In the genomic region with DNA sequence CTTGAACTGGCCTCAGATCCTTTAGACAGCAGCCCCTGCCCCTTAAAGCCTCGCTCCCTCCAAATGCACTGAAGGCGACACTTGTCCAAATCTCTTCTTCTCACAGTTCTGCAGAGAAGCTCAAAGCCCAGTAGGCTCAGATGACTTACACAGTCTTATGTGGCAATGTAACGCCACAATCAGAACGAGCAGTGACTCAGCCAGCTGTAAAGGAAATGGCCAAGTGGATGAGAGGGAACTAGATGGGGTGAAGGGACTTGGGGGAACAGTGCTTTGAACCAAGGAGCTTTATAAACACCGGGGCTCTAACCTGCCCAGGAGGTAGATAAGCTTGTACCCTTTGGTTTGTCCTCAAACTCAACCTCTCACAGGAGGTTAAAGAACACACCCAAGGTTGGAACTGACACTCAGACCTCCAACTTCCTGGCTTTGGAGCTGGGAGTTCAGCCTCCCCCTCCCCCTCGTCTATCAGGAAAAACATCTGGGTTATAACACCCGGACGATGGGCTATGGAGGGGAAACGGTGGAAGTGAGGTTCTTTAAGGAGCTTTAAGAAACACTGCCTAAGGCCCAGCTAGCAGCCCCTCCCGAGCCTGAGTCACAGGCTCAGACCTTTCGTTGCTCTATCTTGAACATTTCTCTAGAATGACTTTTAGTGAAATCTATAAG, we compare ENCODE assay signal across 13 mouse cellular contexts. TPM values are rescaled to one million over a fixed set of nuclear protein-coding genes. Genes with fewer than 3 reads are reported as not detected.
DNase-seq lines count a peak whose midpoint lies in the region; ATAC-seq lines count a peak whose summit lies in the region.
"Had no signal": no experiment of that assay in that cellular context is flagged by ENCODE, and none has a peak within 500 bp of the region (broad histone marks: within the 10 kb centered on the region; RNA-seq: fewer than 3 reads in every experiment).

No protein-coding gene starts in this region.

- H3K36me3 ChIP-seq in heart, embryonic 15.5 days: peaks cover 39% of the 10 kb centered on the region
- H3K36me3 ChIP-seq in heart, embryonic 10.5 days: peaks cover 45% of the 10 kb centered on the region
- H3K36me3 ChIP-seq in heart, embryonic 16.5 days (ENCODE audit: control insufficient read depth, insufficient read depth): peaks cover 33% of the 10 kb centered on the region
- peaks cover 35% of the 10 kb centered on the region; the same call in 1 of the 2 replicates for H3K36me3 ChIP-seq in macrophage (ENCODE audit: inconsistent target)

- peak overlapping the region; percentile 6; the same call in 1 of the 2 replicates for H3K27ac ChIP-seq in heart, embryonic 15.5 days
- H3K27ac ChIP-seq in heart, embryonic 10.5 days: no peak overlapping the region
- peak overlapping the region; percentile 60 for H3K27ac ChIP-seq in heart, embryonic 16.5 days (ENCODE audit: low read length)
- H3K27ac ChIP-seq in macrophage: peak overlapping the region; percentile 42
- H3K27ac ChIP-seq: forebrain, embryonic 15.5 days; liver, embryonic 15.5 days had no signal

- H3K9ac ChIP-seq in heart, embryonic 15.5 days: no peak overlapping the region
- H3K9ac ChIP-seq in heart, embryonic 16.5 days (ENCODE audit: low read length): no peak overlapping the region
- H3K9ac ChIP-seq: forebrain, embryonic 15.5 days; liver, embryonic 15.5 days had no signal

- DNase-seq in heart, embryonic 10.5 days (ENCODE audit: low spot score): no peak
- DNase-seq in adipocyte (ENCODE audit: low spot score): peak; percentile 49
- no peak for DNase-seq in yolk sac, embryonic 10.5 days (ENCODE audit: low spot score)
- no peak for DNase-seq in left cerebral cortex, postnatal 14 days (ENCODE audit: low spot score in 2 of 2)
- DNase-seq: cerebellum, adult 9-11 months; spleen, adult 18-20 months had no signal

- intact Hi-C loops in left cerebral cortex, postnatal 14 days (cut with DNase I): no loop called here

- no peaks in the 10 kb centered on the region for H3K27me3 ChIP-seq in heart, embryonic 15.5 days
- H3K27me3 ChIP-seq in heart, embryonic 10.5 days (ENCODE audit: insufficient read depth, poor library complexity, severe bottlenecking): no peaks in the 10 kb centered on the region
- no peaks in the 10 kb centered on the region for H3K27me3 ChIP-seq in heart, embryonic 16.5 days (ENCODE audit: control insufficient read depth, insufficient read depth, low read length)
- H3K27me3 ChIP-seq: CH12.LX; forebrain, embryonic 15.5 days; liver, embryonic 15.5 days had no signal

- H3K79me2 ChIP-seq in macrophage (ENCODE audit: inconsistent target): peaks cover 8% of the 10 kb centered on the region; the same call in 1 of the 2 replicates

- peaks cover 16% of the 10 kb centered on the region for H3K4me1 ChIP-seq in heart, embryonic 15.5 days (replicated peaks)
- H3K4me1 ChIP-seq in heart, embryonic 10.5 days: peaks cover 20% of the 10 kb centered on the region
- peaks cover 18% of the 10 kb centered on the region for H3K4me1 ChIP-seq in heart, embryonic 16.5 days (ENCODE audit: control insufficient read depth, insufficient read depth, low read length)
- H3K4me1 ChIP-seq: forebrain, embryonic 15.5 days had no signal

- ATAC-seq in heart, embryonic 15.5 days (replicated peaks; ENCODE audit: insufficient number of reproducible peaks, insufficient read depth, low FRiP score, low read depth): no peak; the same call in 1 of the 2 replicates
- ATAC-seq in heart, embryonic 16.5 days (replicated peaks; ENCODE audit: extremely low read depth, insufficient read depth, low FRiP score): no peak
- ATAC-seq: forebrain, embryonic 15.5 days had no signal

- no peak overlapping the region for H3K4me2 ChIP-seq in heart, embryonic 15.5 days
- H3K4me2 ChIP-seq in heart, embryonic 16.5 days (ENCODE audit: low read depth, low read length): no peak overlapping the region
- H3K4me2 ChIP-seq: forebrain, embryonic 15.5 days; liver, embryonic 15.5 days had no signal

- no peaks in the 10 kb centered on the region for H3K9me3 ChIP-seq in heart, embryonic 15.5 days (replicated peaks)
- no peaks in the 10 kb centered on the region for H3K9me3 ChIP-seq in heart, embryonic 10.5 days
- H3K9me3 ChIP-seq in heart, embryonic 16.5 days (replicated peaks; ENCODE audit: control insufficient read depth, low read length): no peaks in the 10 kb centered on the region; the same call in 1 of the 2 replicates
- H3K9me3 ChIP-seq: forebrain, embryonic 15.5 days; liver, embryonic 15.5 days had no signal

- 60% methylated on average over 11 of the region's 11 CpGs for WGBS in heart, embryonic 15.5 days
- WGBS in heart, embryonic 10.5 days: 64% methylated on average over 11 of the region's 11 CpGs
- WGBS in heart, embryonic 16.5 days: 60% methylated on average over 11 of the region's 11 CpGs
- WGBS in macrophage (ENCODE audit: missing documents): 9% methylated on average over 11 of the region's 11 CpGs

- H3K4me3 ChIP-seq in heart, embryonic 15.5 days: no peak overlapping the region
- H3K4me3 ChIP-seq in heart, embryonic 10.5 days: no peak overlapping the region
- H3K4me3 ChIP-seq in heart, embryonic 16.5 days (ENCODE audit: low read length): no peak overlapping the region
- no peak overlapping the region for H3K4me3 ChIP-seq in macrophage (ENCODE audit: inconsistent target)
- H3K4me3 ChIP-seq: forebrain, embryonic 15.5 days; liver, embryonic 15.5 days had no signal

RNA-seq across cellular contexts. Expression of a gene that starts 13.7 kb away (rescaled TPM):
- 411 and 477 TPM in 2 replicates for polyA plus RNA-seq in heart, embryonic 15.5 days (2015; fragmentation: Nextera tagmentation; extraction: Ambion mirVana)
- 329 and 373 TPM in 2 replicates for polyA plus RNA-seq in heart, embryonic 10.5 days (2016; fragmentation: Nextera tagmentation; extraction: Ambion mirVana)
- polyA plus RNA-seq in heart, embryonic 16.5 days (2015; fragmentation: Nextera tagmentation; extraction: Ambion mirVana): 553 and 578 TPM in 2 replicates
- total RNA-seq in macrophage (2018; cell fraction: chromatin; rRNA removed): 10 to 100 TPM in 2 of 26 experiments, 1 to 10 TPM in 21, not detected in 3; 1.1 to 15.7 (median 4.5) TPM
- 100 to 1,000 TPM in 6 of 26 experiments, 10 to 100 TPM in 20; 69.9 to 115 (median 90.7) TPM for total RNA-seq in macrophage (2018; cell fraction: cytosol; rRNA removed)
- total RNA-seq in macrophage (2018; cell fraction: nucleus; rRNA removed): 10 to 100 TPM in 20 of 26 experiments, 1 to 10 TPM in 6; 6.3 to 36.3 (median 16.9) TPM
- 83.2 to 127 TPM (median 84.4 TPM) in 3 replicates for polyA plus RNA-seq in macrophage (2018)
- 100 to 1,000 TPM; 186 to 200 TPM for total RNA-seq in left cerebral cortex, postnatal 14 days (2021)

RNA-seq across cellular contexts. Expression of a gene that starts 13.7 kb away (rescaled TPM):
- 0.24 and 0.34 TPM in 2 replicates for polyA plus RNA-seq in heart, embryonic 15.5 days (2015; fragmentation: Nextera tagmentation; extraction: Ambion mirVana)
- polyA plus RNA-seq in heart, embryonic 10.5 days (2016; fragmentation: Nextera tagmentation; extraction: Ambion mirVana): not detected in 2 replicates
- 0.42 and 0.87 TPM in 2 replicates for polyA plus RNA-seq in heart, embryonic 16.5 days (2015; fragmentation: Nextera tagmentation; extraction: Ambion mirVana)
- not detected for total RNA-seq in macrophage (2018; cell fraction: chromatin; rRNA removed)
- total RNA-seq in macrophage (2018; cell fraction: cytosol; rRNA removed): under 1 TPM in 3 of 26 experiments, not detected in 23; 0.24 to 0.29 (median 0.28) TPM
- total RNA-seq in macrophage (2018; cell fraction: nucleus; rRNA removed): not detected
- not detected in 3 replicates for polyA plus RNA-seq in macrophage (2018)
- 1 to 10 TPM; 1.3 to 1.8 TPM for total RNA-seq in left cerebral cortex, postnatal 14 days (2021)
- total RNA-seq: gastrocnemius, postnatal 4 days had no signal
- polyA plus RNA-seq: liver, embryonic 15.5 days had no signal

RNA-seq across cellular contexts. Expression of a gene that starts 55.8 kb away (rescaled TPM):
- 0.94 and 1.0 TPM in 2 replicates for polyA plus RNA-seq in heart, embryonic 15.5 days (2015; fragmentation: Nextera tagmentation; extraction: Ambion mirVana)
- 0.42 and 0.85 TPM in 2 replicates for polyA plus RNA-seq in heart, embryonic 10.5 days (2016; fragmentation: Nextera tagmentation; extraction: Ambion mirVana)
- polyA plus RNA-seq in heart, embryonic 16.5 days (2015; fragmentation: Nextera tagmentation; extraction: Ambion mirVana): 0.80 and 0.94 TPM in 2 replicates
- 1 to 10 TPM in 8 of 26 experiments, under 1 TPM in 10, not detected in 8; 0.21 to 1.9 (median 0.94) TPM for total RNA-seq in macrophage (2018; cell fraction: chromatin; rRNA removed)
- under 1 TPM in 20 of 26 experiments, not detected in 6; 0.04 to 0.48 (median 0.14) TPM for total RNA-seq in macrophage (2018; cell fraction: cytosol; rRNA removed)
- total RNA-seq in macrophage (2018; cell fraction: nucleus; rRNA removed): 1 to 10 TPM in 4 of 26 experiments, under 1 TPM in 13, not detected in 9; 0.18 to 1.7 (median 0.60) TPM
- 0.12 to 0.32 TPM (median 0.19 TPM) in 3 replicates for polyA plus RNA-seq in macrophage (2018)
- total RNA-seq in left cerebral cortex, postnatal 14 days (2021): 10 to 100 TPM; 25.7 to 26.5 TPM
